Mouse (Mus musculus): ENCODE data around the gene Gm49450. TPM values are rescaled to one million over a fixed set of nuclear protein-coding genes. Genes with fewer than 3 reads are reported as not detected.
"Not testable (repeated sequence)": the region's sequence is repeated elsewhere in the genome, so short reads cannot be mapped to it uniquely, and the experiment has no call there.

Gene Gm49450
- polyA plus RNA-seq, 1 experiment from 2014 or later: not detected

GRCm38 (mm10) chr15:98918499-98918895, 34.9 kb downstream of the Gm49450 start:
- Histone ChIP-seq H3K36me3 (replicated peaks; ENCODE audit: control insufficient read depth, insufficient read depth) (peaks cover 12% of the 10 kb centered on the region; the same call in 1 of the 2 replicates), H3K27ac (peak overlapping the region; percentile 97), H3K9ac (peak overlapping the region; percentile 90), H3K4me1 (replicated peaks; ENCODE audit: control insufficient read depth, insufficient read depth, low read length) (peaks cover 27% of the 10 kb centered on the region), H3K4me3 (replicated peaks; ENCODE audit: low read length) (peak overlapping the region; percentile 92), H3K4me2 (replicated peaks) (peak overlapping the region; percentile 76)
- not testable (repeated sequence) for H3K9me3 ChIP-seq (ENCODE audit: control insufficient read depth, low read length); ATAC-seq (ENCODE audit: low FRiP score); DNase-seq (ENCODE audit: low spot score); H3K27me3 ChIP-seq (ENCODE audit: control insufficient read depth, insufficient read depth, low read length)
- 30% methylated on average over 8 of the region's 8 CpGs for WGBS

GRCm38 (mm10) chr15:98917538-98918498, 35.5 kb downstream of the Gm49450 start, which contains the start of gene Lmbr1l:
Gene Lmbr1l, minus strand, starts transcription at chr15:98918231.
- H3K9me3 ChIP-seq (ENCODE audit: control insufficient read depth, low read length): no peaks in the 10 kb centered on the region
- H3K4me1 ChIP-seq (replicated peaks; ENCODE audit: control insufficient read depth, insufficient read depth, low read length): peaks cover 27% of the 10 kb centered on the region
- H3K9ac ChIP-seq: peak within 1 kb of the TSS; percentile 90
- peak within 1 kb of the TSS; percentile 97 for H3K27ac ChIP-seq
- H3K4me3 ChIP-seq (replicated peaks; ENCODE audit: low read length): peak within 1 kb of the TSS; percentile 92
- H3K27me3 ChIP-seq (ENCODE audit: control insufficient read depth, insufficient read depth, low read length): no peaks in the 10 kb centered on the region
- WGBS: under 1% methylated on average over 82 of the region's 82 CpGs
- peak within 1 kb of the TSS; percentile 76 for H3K4me2 ChIP-seq (replicated peaks)
- peak; percentile 99 for ATAC-seq (ENCODE audit: low FRiP score)
- DNase-seq (ENCODE audit: low spot score): peak; percentile 99
- peaks cover 19% of the 10 kb centered on the region for H3K36me3 ChIP-seq (replicated peaks; ENCODE audit: control insufficient read depth, insufficient read depth)

GRCm38 (mm10) chr15:98917091-98917490, 36.3 kb downstream of the Gm49450 start:
- H3K27ac ChIP-seq: peak overlapping the region; percentile 97
- no peaks in the 10 kb centered on the region for H3K9me3 ChIP-seq (ENCODE audit: control insufficient read depth, low read length)
- ATAC-seq (ENCODE audit: low FRiP score) (no peak), DNase-seq (ENCODE audit: low spot score) (no peak)
- H3K4me1 ChIP-seq (replicated peaks; ENCODE audit: control insufficient read depth, insufficient read depth, low read length): peaks cover 27% of the 10 kb centered on the region
- peaks cover 26% of the 10 kb centered on the region for H3K36me3 ChIP-seq (replicated peaks; ENCODE audit: control insufficient read depth, insufficient read depth)
- peak overlapping the region; percentile 90 for H3K9ac ChIP-seq
- WGBS: 1% methylated on average over 14 of the region's 14 CpGs
- peak overlapping the region; percentile 76 for H3K4me2 ChIP-seq (replicated peaks)
- peak overlapping the region; percentile 92 for H3K4me3 ChIP-seq (replicated peaks; ENCODE audit: low read length)
- H3K27me3 ChIP-seq (ENCODE audit: control insufficient read depth, insufficient read depth, low read length): no peaks in the 10 kb centered on the region

- no peak overlapping the region for H3K27ac ChIP-seq
- H3K4me3 ChIP-seq (replicated peaks; ENCODE audit: low read length): peak overlapping the region; percentile 92
- ATAC-seq (ENCODE audit: low FRiP score) (no peak), DNase-seq (ENCODE audit: low spot score) (no peak)
- peak overlapping the region; percentile 76 for H3K4me2 ChIP-seq (replicated peaks)
- no peaks in the 10 kb centered on the region for H3K27me3 ChIP-seq (ENCODE audit: control insufficient read depth, insufficient read depth, low read length)
- peaks cover 37% of the 10 kb centered on the region for H3K36me3 ChIP-seq (replicated peaks; ENCODE audit: control insufficient read depth, insufficient read depth)
- WGBS: 93% methylated on average over 4 of the region's 4 CpGs
- peaks cover 27% of the 10 kb centered on the region for H3K4me1 ChIP-seq (replicated peaks; ENCODE audit: control insufficient read depth, insufficient read depth, low read length)
- peak overlapping the region; percentile 90 for H3K9ac ChIP-seq
- H3K9me3 ChIP-seq (ENCODE audit: control insufficient read depth, low read length): no peaks in the 10 kb centered on the region
Observed at GRCm38 (mm10) chr15:98916016-98916415, 37.3 kb downstream of the Gm49450 start.

- DNase-seq (ENCODE audit: low spot score): no peak
- no peak overlapping the region for H3K27ac ChIP-seq
- 94% methylated on average over 6 of the region's 6 CpGs for WGBS
- no peak overlapping the region for H3K9ac ChIP-seq
- peaks cover 27% of the 10 kb centered on the region for H3K4me1 ChIP-seq (replicated peaks; ENCODE audit: control insufficient read depth, insufficient read depth, low read length)
- H3K9me3 ChIP-seq (ENCODE audit: control insufficient read depth, low read length): no peaks in the 10 kb centered on the region
- H3K27me3 ChIP-seq (ENCODE audit: control insufficient read depth, insufficient read depth, low read length): no peaks in the 10 kb centered on the region
- peaks cover 48% of the 10 kb centered on the region for H3K36me3 ChIP-seq (replicated peaks; ENCODE audit: control insufficient read depth, insufficient read depth)
- H3K4me2 ChIP-seq (replicated peaks): no peak overlapping the region
- H3K4me3 ChIP-seq (replicated peaks; ENCODE audit: low read length): no peak overlapping the region
- ATAC-seq (ENCODE audit: low FRiP score): no peak
Observed at GRCm38 (mm10) chr15:98914903-98915302, 38.4 kb downstream of the Gm49450 start.

GRCm38 (mm10) chr15:98904692-98905091, 48.7 kb downstream of the Gm49450 start:
- H3K4me1 ChIP-seq (replicated peaks; ENCODE audit: control insufficient read depth, insufficient read depth, low read length): no peaks in the 10 kb centered on the region
- no peak overlapping the region for H3K9ac ChIP-seq
- 28% methylated on average over 10 of the region's 10 CpGs for whole genome bisulfite sequencing
- H3K4me2 ChIP-seq (replicated peaks): no peak overlapping the region
- peaks cover 65% of the 10 kb centered on the region for H3K36me3 ChIP-seq (replicated peaks; ENCODE audit: control insufficient read depth, insufficient read depth)
- H3K27me3 ChIP-seq (ENCODE audit: control insufficient read depth, insufficient read depth, low read length): peaks cover 9% of the 10 kb centered on the region
- DNase-seq (ENCODE audit: low spot score) (peak; percentile 73), ATAC-seq (ENCODE audit: low FRiP score) (no peak)
- no peaks in the 10 kb centered on the region for H3K9me3 ChIP-seq (ENCODE audit: control insufficient read depth, low read length)
- no peak overlapping the region for H3K4me3 ChIP-seq (replicated peaks; ENCODE audit: low read length)
- H3K27ac ChIP-seq: no peak overlapping the region

GRCm38 (mm10) chr15:98902600-98902999, 50.8 kb downstream of the Gm49450 start:
- no peak overlapping the region for H3K27ac ChIP-seq
- H3K27me3 ChIP-seq (ENCODE audit: control insufficient read depth, insufficient read depth, low read length): peaks cover 30% of the 10 kb centered on the region
- no peak for DNase-seq (ENCODE audit: low spot score)
- H3K9me3 ChIP-seq (ENCODE audit: control insufficient read depth, low read length): no peaks in the 10 kb centered on the region
- no peak overlapping the region for H3K4me3 ChIP-seq (replicated peaks; ENCODE audit: low read length)
- no peak overlapping the region for H3K9ac ChIP-seq
- H3K36me3 ChIP-seq (replicated peaks; ENCODE audit: control insufficient read depth, insufficient read depth): peaks cover 44% of the 10 kb centered on the region
- no peak for ATAC-seq (ENCODE audit: low FRiP score)
- no peak overlapping the region for H3K4me2 ChIP-seq (replicated peaks)
- 90% methylated on average over 2 of the region's 2 CpGs for WGBS
- peaks cover 5% of the 10 kb centered on the region; the same call in 1 of the 2 replicates for H3K4me1 ChIP-seq (replicated peaks; ENCODE audit: control insufficient read depth, insufficient read depth, low read length)

- Histone ChIP-seq H3K4me2 (replicated peaks) (no peak overlapping the region), H3K27me3 (ENCODE audit: control insufficient read depth, insufficient read depth, low read length) (peaks cover 40% of the 10 kb centered on the region), H3K4me1 (replicated peaks; ENCODE audit: control insufficient read depth, insufficient read depth, low read length) (peaks cover 5% of the 10 kb centered on the region; the same call in 1 of the 2 replicates), H3K9me3 (ENCODE audit: control insufficient read depth, low read length) (no peaks in the 10 kb centered on the region), H3K27ac (no peak overlapping the region), H3K36me3 (replicated peaks; ENCODE audit: control insufficient read depth, insufficient read depth) (peaks cover 34% of the 10 kb centered on the region), H3K4me3 (replicated peaks; ENCODE audit: low read length) (no peak overlapping the region), H3K9ac (no peak overlapping the region)
- 65% methylated on average over 1 of the region's 1 CpGs for WGBS
- DNase-seq (ENCODE audit: low spot score) (no peak), ATAC-seq (ENCODE audit: low FRiP score) (no peak)
Observed at GRCm38 (mm10) chr15:98901530-98901929, 51.8 kb downstream of the Gm49450 start.
